Mouse (Mus musculus): Measurements from ENCODE around the gene Lin7c. TPM values are rescaled to one million over a fixed set of nuclear protein-coding genes. Genes with fewer than 3 reads are reported as not detected.

Gene Lin7c
- total RNA-seq, 2 experiments from 2014 or later: 30.4 to 32.1 TPM

- peak; percentile 34 for DNase-seq
Observed at GRCm38 (mm10) chr2:109941973-109942444, 51.4 kb downstream of the Lin7c start.

DNA sequence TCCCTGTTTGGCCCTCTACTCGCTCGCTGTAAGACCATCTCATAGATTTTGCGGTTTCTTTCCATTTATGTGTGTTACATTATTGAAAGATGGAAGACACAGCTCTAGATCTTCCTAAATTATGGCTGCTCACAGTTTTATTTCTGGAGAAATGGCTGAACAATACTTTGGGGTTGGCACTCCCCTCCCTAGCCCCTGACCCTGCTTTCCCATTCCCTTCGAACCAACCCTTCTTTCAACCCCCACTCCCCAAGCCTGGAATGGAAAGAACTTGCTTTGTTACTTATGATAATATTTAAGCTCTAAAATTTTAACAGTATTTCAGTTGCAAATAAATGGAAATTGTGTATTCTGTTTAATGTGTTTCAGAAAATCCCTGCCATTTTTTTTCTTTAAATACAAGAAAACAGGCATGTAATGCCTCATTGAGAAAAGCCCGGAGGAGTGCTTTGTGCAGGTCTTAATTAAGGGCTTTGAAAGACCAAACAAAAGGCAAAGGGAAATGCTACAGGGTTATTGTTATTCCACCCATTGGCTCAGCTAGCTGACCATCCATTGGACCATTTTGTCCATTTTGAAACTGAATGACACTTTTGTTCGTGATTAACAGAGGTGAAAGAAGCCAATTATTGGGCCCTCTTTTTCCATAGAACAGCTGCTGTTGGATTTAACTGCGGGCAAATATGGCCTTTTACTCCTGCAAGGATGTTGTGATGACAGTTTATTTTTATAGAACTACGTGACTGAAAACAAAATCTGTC lies 52.3 kb downstream of the Lin7c start:
- DNase-seq: no peak

GRCm38 (mm10) chr2:109944995-109945394 lies 54.3 kb downstream of the Lin7c start:
- no peak for DNase-seq

DNA sequence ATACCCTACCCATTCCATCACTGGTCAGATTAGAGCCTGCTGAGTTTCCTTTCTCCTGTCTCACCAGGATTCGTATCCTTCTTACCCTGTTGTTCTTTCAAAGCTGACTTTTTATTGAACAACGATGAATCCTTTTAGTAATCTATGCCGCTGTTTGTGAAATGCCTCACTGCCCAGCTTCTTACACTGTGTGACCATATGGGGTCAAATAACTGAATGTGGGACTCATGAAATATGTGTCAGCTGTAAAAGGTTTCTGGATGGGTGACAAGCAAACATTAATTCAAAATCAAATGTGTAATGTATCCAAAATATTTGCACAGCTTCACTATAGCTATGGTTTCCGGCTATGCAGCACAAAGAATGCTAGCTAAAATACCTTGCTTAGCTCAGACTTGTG lies 54.9 kb downstream of the Lin7c start:
- no peak for DNase-seq

GRCm38 (mm10) chr2:109946426-109946825 lies 55.8 kb downstream of the Lin7c start:
- DNase-seq: no peak

DNA sequence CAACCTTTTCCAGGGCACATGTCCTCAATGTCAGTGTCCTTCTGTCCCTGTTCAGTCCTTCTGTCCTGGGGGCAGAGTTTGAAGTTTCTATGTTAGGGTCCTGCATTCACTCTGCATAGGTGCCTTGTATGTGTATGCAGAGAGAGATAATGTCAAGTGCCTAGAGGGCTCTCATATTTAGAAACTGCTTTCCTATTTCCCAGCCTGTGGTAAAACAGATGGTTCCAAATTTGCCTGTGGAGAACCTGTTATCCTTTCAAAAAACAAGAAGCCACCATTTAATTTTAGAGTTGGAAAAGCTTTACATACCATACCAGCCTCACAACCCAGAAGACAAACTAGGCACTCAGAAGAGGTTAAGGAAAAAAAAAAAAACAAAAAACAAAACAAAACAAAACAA lies 58.9 kb downstream of the Lin7c start:
- DNase-seq: no peak

- no peak for DNase-seq
Observed at GRCm38 (mm10) chr2:109950311-109950710, 59.7 kb downstream of the Lin7c start.

Other genes starting within 250 kb of the Lin7c start
- gene Bdnf, start 216.2 kb upstream of the Lin7c start, total RNA-seq (2021): under 1 TPM; 0.23 to 0.47 TPM
- gene Lgr4, start 26.8 kb downstream of the Lin7c start, total RNA-seq (2021): 10 to 100 TPM; 25.0 to 25.3 TPM
- 10 to 100 TPM; 10.5 to 13.2 TPM for gene Ccdc34, start 127.0 kb downstream of the Lin7c start, total RNA-seq (2021)